Mouse (Mus musculus): ENCODE results near the gene Cdh23.

Cdh23 gene

GRCm38 (mm10) chr10:60708837-60709236, 12.5 kb upstream of the Cdh23 start:
- DNase-seq (ENCODE audit: low spot score) = no peak

- DNase-seq (ENCODE audit: low spot score) = no peak
These were observed 10.0 kb upstream of the Cdh23 start for GRCm38 (mm10) chr10:60706268-60706667.

GRCm38 (mm10) chr10:60705134-60705533, 8.8 kb upstream of the Cdh23 start:
- DNase-seq (ENCODE audit: low spot score) = no peak

GRCm38 (mm10) chr10:60697775-60698174, 1.5 kb upstream of the Cdh23 start:
- no peak for DNase-seq (ENCODE audit: low spot score)

- DNase-seq (ENCODE audit: low spot score) = peak; percentile 67
These were observed 685 bp upstream of the Cdh23 start for GRCm38 (mm10) chr10:60696975-60697374.

- DNase-seq (ENCODE audit: low spot score) = no peak
These were observed 4.5 kb downstream of the Cdh23 start for GRCm38 (mm10) chr10:60691671-60692390.

GRCm38 (mm10) chr10:60690960-60691359, 5.3 kb downstream of the Cdh23 start:
- no peak for DNase-seq (ENCODE audit: low spot score)

- DNase-seq (ENCODE audit: low spot score) = no peak
These were observed 6.9 kb downstream of the Cdh23 start for GRCm38 (mm10) chr10:60689396-60689795.

GRCm38 (mm10) chr10:60687011-60687776, 9.1 kb downstream of the Cdh23 start:
- DNase-seq (ENCODE audit: low spot score) = peak; percentile 66

GRCm38 (mm10) chr10:60686641-60686975, 9.7 kb downstream of the Cdh23 start:
- DNase-seq (ENCODE audit: low spot score) = peak; percentile 20

GRCm38 (mm10) chr10:60685764-60686640, 10.3 kb downstream of the Cdh23 start:
- peak; percentile 22 for DNase-seq (ENCODE audit: low spot score)

- no peak for DNase-seq (ENCODE audit: low spot score)
These were observed 17.4 kb downstream of the Cdh23 start for GRCm38 (mm10) chr10:60678926-60679325.

GRCm38 (mm10) chr10:60677319-60677718, 19.0 kb downstream of the Cdh23 start:
- DNase-seq (ENCODE audit: low spot score) = no peak

- no peak for DNase-seq (ENCODE audit: low spot score)
These were observed 26.1 kb downstream of the Cdh23 start for GRCm38 (mm10) chr10:60670166-60670565.

- DNase-seq (ENCODE audit: low spot score) = no peak
These were observed 27.7 kb downstream of the Cdh23 start for GRCm38 (mm10) chr10:60668591-60668990.

- DNase-seq (ENCODE audit: low spot score) = no peak
These were observed 35.3 kb downstream of the Cdh23 start for GRCm38 (mm10) chr10:60660986-60661385.

GRCm38 (mm10) chr10:60659450-60660020, 36.8 kb downstream of the Cdh23 start:
- DNase-seq (ENCODE audit: low spot score) = no peak

GRCm38 (mm10) chr10:60658176-60658575, 38.1 kb downstream of the Cdh23 start:
- DNase-seq (ENCODE audit: low spot score) = no peak

GRCm38 (mm10) chr10:60653675-60654074, 42.6 kb downstream of the Cdh23 start:
- no peak for DNase-seq (ENCODE audit: low spot score)

GRCm38 (mm10) chr10:60653106-60653505, 43.2 kb downstream of the Cdh23 start:
- DNase-seq (ENCODE audit: low spot score) = no peak

GRCm38 (mm10) chr10:60644079-60644641, 52.1 kb downstream of the Cdh23 start:
- DNase-seq (ENCODE audit: low spot score) = no peak

GRCm38 (mm10) chr10:60639291-60639690, 57.0 kb downstream of the Cdh23 start:
- DNase-seq (ENCODE audit: low spot score) = no peak
